Mouse (Mus musculus): ENCODE measurements around the gene Mdm2.

DNA sequence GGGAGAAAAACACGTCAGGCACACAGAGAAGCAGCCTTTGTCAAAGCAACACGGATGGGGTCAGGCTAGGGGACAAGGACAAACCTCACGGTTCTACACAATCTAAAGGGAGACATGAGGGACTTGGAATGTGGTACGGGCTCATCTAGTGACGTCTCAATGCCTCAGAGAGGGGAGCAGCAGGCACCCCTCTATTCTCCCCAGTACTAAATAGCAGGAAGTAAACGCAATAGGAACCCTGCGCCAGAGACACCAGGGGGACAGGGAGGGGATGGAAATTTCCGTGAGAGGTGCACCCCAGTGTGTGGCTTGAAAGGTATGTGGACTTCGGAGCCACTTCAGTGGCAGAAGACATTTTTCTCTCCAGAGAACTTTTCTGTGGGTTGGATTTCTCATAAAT is 30.4 kb upstream of the Mdm2 start:
- TF ChIP-seq GATA1 (IDR thresholded peaks at IDR 0.05; ENCODE audit: borderline replicate concordance, low read length), result no peak
- no peak for TF ChIP-seq FLI1 (IDR thresholded peaks at IDR 0.05; ENCODE audit: low read length)
